Mouse (Mus musculus): ENCODE measurements at regions not wholly inside any gene's neighbourhood (a gene's known extent, or its start where the extent isn't known, plus 50 kb on each side); places are given as distances from the start of the nearest gene placed in this dataset.

DNA sequence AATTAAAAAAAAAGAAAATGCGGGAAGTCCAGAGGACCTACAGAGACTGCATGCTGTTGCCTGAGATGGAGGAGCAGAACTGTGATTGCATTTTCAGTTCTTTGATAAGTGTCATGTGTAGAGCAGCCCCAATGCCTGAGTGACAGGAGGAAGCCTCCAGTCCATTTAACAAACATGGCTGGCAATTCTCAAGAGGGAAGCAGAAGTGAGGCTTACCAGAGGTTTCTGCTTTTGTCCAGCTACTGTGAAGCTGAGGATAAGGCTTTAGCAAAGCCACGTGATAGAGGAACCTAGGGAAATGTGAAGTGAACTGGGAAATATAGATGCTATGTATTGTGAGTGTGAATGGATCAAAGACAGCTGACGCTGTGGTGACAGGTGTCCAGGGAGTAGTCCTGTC lies 56.6 kb downstream of the Sucnr1 start:
- H3K4me2 ChIP-seq, result no peak overlapping the region
- H3K27me3 ChIP-seq, result no peaks in the 10 kb centered on the region
- H3K9me3 ChIP-seq, result no peaks in the 10 kb centered on the region
- H3K4me1 ChIP-seq (replicated peaks), result no peaks in the 10 kb centered on the region
- H3K4me3 ChIP-seq, result no peak overlapping the region
- H3K9ac ChIP-seq, result no peak overlapping the region
- ATAC-seq (ENCODE audit: low read depth), result no peak
- no peak overlapping the region for H3K27ac ChIP-seq (replicated peaks)
- WGBS, result 91% methylated on average over 3 of the region's 3 CpGs
- no peaks in the 10 kb centered on the region for H3K36me3 ChIP-seq

- Histone ChIP-seq H3K4me3 (no peak overlapping the region), H3K27ac (replicated peaks) (no peak overlapping the region), H3K4me2 (no peak overlapping the region)
Observed at GRCm38 (mm10) chr3:60159865-60160264, 78.2 kb downstream of the Sucnr1 start.

GRCm38 (mm10) chr3:60167633-60168032 lies 86.0 kb downstream of the Sucnr1 start:
- no peak overlapping the region for H3K4me3 ChIP-seq
- 93% methylated on average over 3 of the region's 3 CpGs for whole genome bisulfite sequencing
- H3K27ac ChIP-seq (replicated peaks), result no peak overlapping the region
- no peak for ATAC-seq (ENCODE audit: low read depth)
- no peaks in the 10 kb centered on the region for H3K27me3 ChIP-seq
- no peak overlapping the region for H3K4me2 ChIP-seq
- H3K9ac ChIP-seq, result no peak overlapping the region
- no peaks in the 10 kb centered on the region for H3K36me3 ChIP-seq
- H3K9me3 ChIP-seq, result no peaks in the 10 kb centered on the region
- H3K4me1 ChIP-seq (replicated peaks), result no peaks in the 10 kb centered on the region

More at GRCm38 (mm10) chr3:60159865-60160264, 78.2 kb downstream of the Sucnr1 start:
- no peak overlapping the region for H3K9ac ChIP-seq
- no peak for ATAC-seq (ENCODE audit: low read depth)
- no peaks in the 10 kb centered on the region for H3K36me3 ChIP-seq
- WGBS, result 86% methylated on average over 3 of the region's 3 CpGs
- no peaks in the 10 kb centered on the region for H3K4me1 ChIP-seq (replicated peaks)
- H3K9me3 ChIP-seq, result no peaks in the 10 kb centered on the region
- H3K27me3 ChIP-seq, result no peaks in the 10 kb centered on the region

DNA sequence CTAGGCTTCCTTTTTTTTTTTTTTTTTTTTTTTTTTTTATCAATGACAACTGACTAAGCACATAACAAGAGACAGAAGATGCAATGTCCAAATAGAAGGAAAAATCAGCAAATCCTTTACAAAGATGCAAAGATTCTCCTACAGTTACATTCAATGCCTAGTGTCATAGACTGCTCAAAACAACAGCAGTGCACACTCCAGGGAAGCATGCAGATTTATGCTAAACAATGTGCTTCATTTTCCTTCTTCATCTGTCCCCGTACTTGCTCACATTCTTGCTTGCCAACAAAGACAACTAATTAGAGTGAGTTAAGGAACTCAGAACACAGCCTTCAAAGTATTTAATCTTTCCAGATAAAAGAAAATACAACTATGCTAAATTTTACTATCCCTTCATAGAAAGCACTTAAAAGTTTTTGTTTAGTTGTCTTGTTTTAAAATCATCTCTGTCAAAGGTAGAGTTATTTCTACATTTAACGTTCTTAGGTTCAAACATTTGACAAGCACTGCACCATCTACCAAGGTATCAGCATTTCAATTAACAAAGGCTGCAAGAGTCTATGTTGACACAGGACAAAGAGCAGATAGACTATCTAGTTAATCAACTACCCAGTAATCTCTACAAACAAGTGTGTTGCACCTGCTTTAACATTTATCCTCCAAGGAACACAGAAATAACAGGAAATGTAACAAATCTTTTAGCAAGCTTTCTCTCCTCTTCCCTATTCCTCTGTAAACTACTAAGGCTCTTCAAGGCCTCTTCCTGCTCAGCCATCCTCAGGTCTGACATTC lies 86.7 kb downstream of the Sucnr1 start:
- Histone ChIP-seq H3K4me1 (replicated peaks) (no peaks in the 10 kb centered on the region), H3K36me3 (no peaks in the 10 kb centered on the region), H3K27me3 (no peaks in the 10 kb centered on the region), H3K9ac (no peak overlapping the region), H3K4me3 (no peak overlapping the region), H3K27ac (replicated peaks) (no peak overlapping the region), H3K4me2 (no peak overlapping the region), H3K9me3 (no peaks in the 10 kb centered on the region)
- ATAC-seq (ENCODE audit: low read depth), result no peak
- WGBS, result 43% methylated on average over 2 of the region's 2 CpGs

DNA sequence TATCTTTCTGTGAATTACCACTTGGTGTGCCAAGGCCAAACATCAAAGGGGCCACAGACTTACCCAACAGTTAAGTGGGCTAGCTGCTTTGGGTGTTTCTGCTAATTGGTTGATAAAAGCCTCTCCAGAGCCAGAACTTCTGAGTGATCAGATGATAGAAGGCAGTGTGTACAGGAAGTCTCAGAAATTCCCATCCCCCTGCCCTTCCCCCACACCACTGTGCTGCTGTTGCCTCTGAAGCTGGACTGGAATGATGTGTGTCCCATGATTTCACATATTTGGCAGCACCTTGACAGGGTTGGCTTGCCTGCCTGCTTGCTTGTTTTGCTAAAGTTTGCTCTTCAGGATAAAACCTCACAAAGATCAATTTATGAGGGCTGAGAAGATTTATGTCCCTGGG lies 87.9 kb downstream of the Sucnr1 start:
- Histone ChIP-seq H3K27me3 (no peaks in the 10 kb centered on the region), H3K9me3 (no peaks in the 10 kb centered on the region), H3K27ac (replicated peaks) (no peak overlapping the region), H3K4me2 (no peak overlapping the region), H3K9ac (no peak overlapping the region), H3K4me3 (no peak overlapping the region), H3K36me3 (no peaks in the 10 kb centered on the region), H3K4me1 (replicated peaks) (no peaks in the 10 kb centered on the region)
- ATAC-seq (ENCODE audit: low read depth), result no peak

- H3K4me2 ChIP-seq, result no peak overlapping the region
- 93% methylated on average over 2 of the region's 2 CpGs for WGBS
- H3K4me1 ChIP-seq (replicated peaks), result no peaks in the 10 kb centered on the region
- H3K36me3 ChIP-seq, result no peaks in the 10 kb centered on the region
- no peaks in the 10 kb centered on the region for H3K9me3 ChIP-seq
- ATAC-seq (ENCODE audit: low read depth), result no peak
- H3K27me3 ChIP-seq, result no peaks in the 10 kb centered on the region
- no peak overlapping the region for H3K27ac ChIP-seq (replicated peaks)
- no peak overlapping the region for H3K4me3 ChIP-seq
- no peak overlapping the region for H3K9ac ChIP-seq
Observed at GRCm38 (mm10) chr3:60184481-60184880, 102.8 kb downstream of the Sucnr1 start.

GRCm38 (mm10) chr3:60196031-60196430 lies 114.4 kb downstream of the Sucnr1 start:
- Histone ChIP-seq H3K4me3 (no peak overlapping the region), H3K27ac (replicated peaks) (no peak overlapping the region), H3K4me1 (replicated peaks) (no peaks in the 10 kb centered on the region), H3K36me3 (no peaks in the 10 kb centered on the region), H3K27me3 (no peaks in the 10 kb centered on the region), H3K9me3 (no peaks in the 10 kb centered on the region; the same call in 1 of the 2 replicates), H3K9ac (no peak overlapping the region), H3K4me2 (no peak overlapping the region)
- WGBS, result 90% methylated on average over 3 of the region's 3 CpGs
- no peak for ATAC-seq (ENCODE audit: low read depth)

DNA sequence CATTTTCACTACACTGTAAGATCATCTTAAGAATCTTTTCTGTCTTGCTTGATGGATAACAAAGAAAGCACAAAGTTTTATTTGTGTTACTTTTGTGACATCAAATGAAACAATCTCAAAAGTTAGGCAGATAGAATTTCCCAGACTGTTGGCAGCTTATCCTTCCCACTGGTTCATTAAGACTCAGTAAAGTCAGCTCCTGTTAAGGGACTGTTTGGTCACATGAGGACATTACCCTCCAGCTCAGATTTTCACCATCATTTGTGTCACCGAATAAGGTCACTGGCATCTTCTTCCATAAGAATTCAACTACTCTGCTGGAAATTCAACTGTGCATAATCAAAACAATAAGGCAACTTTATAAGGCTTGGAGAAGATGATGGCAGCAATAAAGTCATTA lies 126.3 kb downstream of the Sucnr1 start:
- Histone ChIP-seq H3K9me3 (no peaks in the 10 kb centered on the region), H3K9ac (no peak overlapping the region), H3K4me3 (no peak overlapping the region), H3K36me3 (no peaks in the 10 kb centered on the region), H3K4me2 (no peak overlapping the region), H3K4me1 (replicated peaks) (no peaks in the 10 kb centered on the region), H3K27me3 (no peaks in the 10 kb centered on the region), H3K27ac (replicated peaks) (no peak overlapping the region)
- no peak for ATAC-seq (ENCODE audit: low read depth)
- 59% methylated on average over 1 of the region's 1 CpGs for WGBS

DNA sequence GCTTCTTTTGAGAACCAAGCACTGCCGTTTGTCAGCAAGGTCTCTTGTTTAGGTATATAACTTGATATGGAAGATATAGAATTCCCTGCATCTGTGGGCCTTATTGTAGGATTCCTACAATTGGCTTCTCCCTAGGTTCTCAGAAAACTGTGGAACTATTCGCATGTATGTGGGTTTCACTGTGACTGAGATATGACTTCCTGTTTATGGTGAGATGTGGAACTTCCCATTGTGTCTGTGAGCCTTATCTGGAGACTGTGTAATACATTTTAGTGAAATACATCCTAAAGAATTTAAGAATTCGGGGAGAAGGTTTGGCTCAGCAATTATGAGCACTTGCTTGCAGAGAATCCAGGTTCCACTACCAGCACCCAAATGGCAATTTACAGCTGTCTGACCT lies 137.3 kb downstream of the Sucnr1 start:
- Histone ChIP-seq H3K36me3 (no peaks in the 10 kb centered on the region), H3K9me3 (no peaks in the 10 kb centered on the region), H3K4me3 (no peak overlapping the region), H3K9ac (no peak overlapping the region), H3K27me3 (no peaks in the 10 kb centered on the region), H3K4me2 (no peak overlapping the region), H3K4me1 (replicated peaks) (no peaks in the 10 kb centered on the region), H3K27ac (replicated peaks) (no peak overlapping the region)
- ATAC-seq (ENCODE audit: low read depth), result no peak
- whole genome bisulfite sequencing, result 84% methylated on average over 3 of the region's 3 CpGs

DNA sequence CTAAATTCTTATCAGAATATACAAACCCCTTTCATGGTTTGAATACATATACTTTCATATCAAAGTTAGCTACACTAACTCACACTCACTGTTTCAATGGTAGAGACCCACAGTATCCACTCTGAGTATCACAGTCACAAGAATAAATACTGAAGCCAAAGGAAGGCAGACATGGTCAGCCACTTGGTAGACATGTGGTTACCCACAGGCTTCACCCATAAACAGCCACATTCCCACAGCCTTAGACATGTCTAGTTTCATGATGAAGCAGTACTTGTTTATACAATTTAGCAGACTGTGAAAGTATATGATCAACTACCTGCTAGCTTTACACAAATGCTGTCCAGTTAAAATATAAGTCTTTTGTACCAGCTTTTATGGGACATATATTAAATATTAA lies 159.0 kb downstream of the Sucnr1 start:
- no peak overlapping the region for H3K27ac ChIP-seq (replicated peaks)
- H3K36me3 ChIP-seq, result no peaks in the 10 kb centered on the region
- H3K9ac ChIP-seq, result no peak overlapping the region
- no peaks in the 10 kb centered on the region for H3K4me1 ChIP-seq (replicated peaks)
- H3K4me2 ChIP-seq, result no peak overlapping the region
- no peak for ATAC-seq (ENCODE audit: low read depth)
- H3K4me3 ChIP-seq, result no peak overlapping the region
- no peaks in the 10 kb centered on the region for H3K9me3 ChIP-seq
- H3K27me3 ChIP-seq, result no peaks in the 10 kb centered on the region

DNA sequence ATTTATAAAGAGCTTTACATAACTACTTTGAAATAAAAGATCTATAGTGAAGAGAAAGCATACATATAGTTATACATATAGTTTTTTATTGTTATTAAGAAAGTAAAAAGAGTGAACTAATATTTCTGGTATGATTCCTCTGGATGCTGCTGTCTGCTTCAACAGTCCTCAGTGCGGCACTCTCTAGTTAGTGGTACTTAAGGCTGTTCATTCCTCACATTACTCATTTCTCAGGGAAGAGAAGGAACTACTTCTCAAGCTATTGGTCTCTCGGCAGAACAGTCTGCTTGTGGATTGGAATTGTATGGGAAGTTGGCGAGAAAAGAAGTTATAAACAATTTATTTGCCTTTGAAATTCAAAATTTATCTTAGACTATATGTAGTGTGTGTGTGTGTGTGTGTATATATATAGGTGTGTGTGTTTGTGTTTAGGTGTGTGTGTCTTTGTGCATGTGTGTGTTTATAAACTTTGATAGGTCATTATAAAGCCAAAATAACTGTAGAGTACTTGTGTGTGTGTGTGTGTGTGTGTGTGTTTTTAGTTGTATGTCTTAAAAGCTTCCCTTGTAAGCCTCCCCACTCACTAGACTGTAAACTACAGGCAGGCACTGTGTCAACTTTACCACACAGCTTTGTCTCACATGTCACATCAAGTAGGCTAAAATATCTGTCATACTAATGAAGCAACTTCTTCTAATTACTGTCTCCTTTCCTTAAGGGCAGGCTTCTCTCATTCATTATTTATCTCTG lies 185.2 kb downstream of the Sucnr1 start:
- Histone ChIP-seq H3K9ac (no peak overlapping the region), H3K27ac (replicated peaks) (no peak overlapping the region), H3K4me3 (no peak overlapping the region), H3K9me3 (no peaks in the 10 kb centered on the region), H3K27me3 (no peaks in the 10 kb centered on the region), H3K36me3 (no peaks in the 10 kb centered on the region), H3K4me2 (no peak overlapping the region), H3K4me1 (replicated peaks) (no peaks in the 10 kb centered on the region)
- WGBS, result 88% methylated on average over 3 of the region's 3 CpGs
- no peak for ATAC-seq (ENCODE audit: low read depth)

- no peak overlapping the region for H3K27ac ChIP-seq (replicated peaks)
- H3K9me3 ChIP-seq, result no peaks in the 10 kb centered on the region
- no peak overlapping the region for H3K4me2 ChIP-seq
- no peaks in the 10 kb centered on the region for H3K4me1 ChIP-seq (replicated peaks)
- ATAC-seq (ENCODE audit: low read depth), result no peak
- no peak overlapping the region for H3K4me3 ChIP-seq
- H3K9ac ChIP-seq, result no peak overlapping the region
- H3K27me3 ChIP-seq, result no peaks in the 10 kb centered on the region
- H3K36me3 ChIP-seq, result no peaks in the 10 kb centered on the region
Observed at GRCm38 (mm10) chr3:60267416-60268174, 185.9 kb downstream of the Sucnr1 start.
